Comparison of ENCODE assay signal across 8 mouse cellular contexts in the genomic region with DNA sequence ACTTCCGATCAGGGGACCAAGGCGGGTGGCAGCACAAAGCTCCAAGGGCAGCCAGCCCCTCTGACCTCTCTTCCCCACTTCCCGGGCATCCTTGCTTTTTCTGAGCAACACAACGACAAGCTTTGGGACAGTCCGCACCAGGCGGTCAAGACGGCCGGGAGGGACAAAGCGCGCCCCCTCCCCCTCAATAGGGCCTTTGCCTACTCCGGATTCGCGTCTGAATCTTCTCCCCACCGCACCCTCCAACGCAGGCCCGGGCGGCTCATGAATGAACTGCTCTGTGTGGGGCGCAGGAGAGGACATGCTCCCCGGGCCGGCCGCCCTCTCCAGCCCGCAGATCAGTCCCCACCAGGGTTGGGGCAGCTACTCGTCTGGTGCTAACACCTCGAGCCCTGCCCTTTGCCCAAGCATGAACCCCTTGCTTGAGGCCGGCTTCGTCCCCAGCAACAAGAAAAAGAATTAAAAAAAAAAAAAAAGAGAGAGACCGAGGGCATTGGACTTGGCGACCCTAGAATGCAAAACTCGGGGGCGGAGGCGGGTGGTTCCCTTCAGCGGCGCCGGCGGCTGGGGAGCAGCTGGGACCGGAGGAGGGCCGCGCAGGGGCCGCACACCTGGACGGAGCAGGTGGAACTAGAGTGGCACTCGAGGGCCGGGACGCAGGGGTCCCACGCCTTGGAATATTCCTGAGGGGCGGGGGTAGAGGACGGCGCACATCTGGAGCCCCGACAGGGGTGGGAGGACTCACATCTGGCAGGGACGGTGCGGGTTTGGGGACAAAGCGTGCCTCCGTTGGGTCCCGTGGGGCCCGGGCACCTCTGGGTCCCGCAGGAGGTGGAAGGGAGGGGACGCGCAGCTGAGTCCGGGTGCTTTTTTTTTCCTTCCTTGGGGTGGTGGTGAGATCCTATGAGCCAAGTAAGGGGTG. TPM values are rescaled to one million over a fixed set of nuclear protein-coding genes. Genes with fewer than 3 reads are reported as not detected.
DNase-seq lines count a peak whose midpoint lies in the region; ATAC-seq and TF ChIP-seq lines count a peak whose summit lies in the region.

No protein-coding gene starts in this region.

- under 1% methylated on average over 58 of the region's 58 CpGs for WGBS in kidney, adult 2 months
- under 1% methylated on average over 58 of the region's 58 CpGs for WGBS in forebrain, embryonic 11.5 days
- WGBS in hindbrain, embryonic 11.5 days: under 1% methylated on average over 58 of the region's 58 CpGs
- WGBS in limb, embryonic 10.5 days: under 1% methylated on average over 57 of the region's 58 CpGs
- under 1% methylated on average over 58 of the region's 58 CpGs for WGBS in midbrain, embryonic 13.5 days
- under 1% methylated on average over 58 of the region's 58 CpGs for WGBS in stomach, embryonic 14.5 days

- H3K9ac ChIP-seq in forebrain, embryonic 11.5 days (ENCODE audit: low read length): peak overlapping the region; percentile 66
- H3K9ac ChIP-seq in hindbrain, embryonic 11.5 days (ENCODE audit: low read depth, low read length): peak overlapping the region; percentile 92
- H3K9ac ChIP-seq in midbrain, embryonic 13.5 days (replicated peaks): peak overlapping the region; percentile 91
- H3K9ac ChIP-seq in stomach, embryonic 14.5 days (replicated peaks; ENCODE audit: low read depth, low read length): peak overlapping the region; percentile 89

- peak overlapping the region; percentile 72 for H3K27ac ChIP-seq in kidney, adult 2 months (ENCODE audit: insufficient read depth, low read depth, low read length)
- peak overlapping the region; percentile 76 for H3K27ac ChIP-seq in forebrain, embryonic 11.5 days (ENCODE audit: low read depth, low read length)
- peak overlapping the region; percentile 87 for H3K27ac ChIP-seq in hindbrain, embryonic 11.5 days (ENCODE audit: low read depth, low read length)
- peak overlapping the region; percentile 90 for H3K27ac ChIP-seq in limb, embryonic 10.5 days
- H3K27ac ChIP-seq in midbrain, embryonic 13.5 days: peak overlapping the region; percentile 92
- peak overlapping the region; percentile 58 for H3K27ac ChIP-seq in stomach, embryonic 14.5 days (ENCODE audit: low read length)

- H3K9me3 ChIP-seq in forebrain, embryonic 11.5 days (ENCODE audit: control insufficient read depth, low read length): no peaks in the 10 kb centered on the region
- H3K9me3 ChIP-seq in hindbrain, embryonic 11.5 days (ENCODE audit: control insufficient read depth, low read length): no peaks in the 10 kb centered on the region
- no peaks in the 10 kb centered on the region for H3K9me3 ChIP-seq in limb, embryonic 10.5 days (replicated peaks)
- H3K9me3 ChIP-seq in midbrain, embryonic 13.5 days: no peaks in the 10 kb centered on the region
- H3K9me3 ChIP-seq in stomach, embryonic 14.5 days (ENCODE audit: control insufficient read depth, low read depth, low read length): no peaks in the 10 kb centered on the region

- no peak for TF ChIP-seq CTCF in kidney, adult 2 months (conservative IDR thresholded peaks at IDR 0.05; ENCODE audit: insufficient read depth, insufficient read length, low read depth, low read length)

- H3K4me1 ChIP-seq in kidney, adult 2 months (ENCODE audit: control insufficient read depth, insufficient read depth, low read length): peaks cover 5% of the 10 kb centered on the region; the same call in 1 of the 2 replicates
- peaks cover 20% of the 10 kb centered on the region for H3K4me1 ChIP-seq in forebrain, embryonic 11.5 days (replicated peaks; ENCODE audit: control insufficient read depth, insufficient read depth, low read length)
- peaks cover 10% of the 10 kb centered on the region for H3K4me1 ChIP-seq in hindbrain, embryonic 11.5 days (replicated peaks; ENCODE audit: control insufficient read depth, insufficient read depth, low read length)
- H3K4me1 ChIP-seq in limb, embryonic 10.5 days: peaks cover 35% of the 10 kb centered on the region
- peaks cover 39% of the 10 kb centered on the region for H3K4me1 ChIP-seq in midbrain, embryonic 13.5 days (replicated peaks)
- H3K4me1 ChIP-seq in stomach, embryonic 14.5 days (ENCODE audit: control insufficient read depth, insufficient read depth, low read length): peaks cover 23% of the 10 kb centered on the region

- no peaks in the 10 kb centered on the region for H3K36me3 ChIP-seq in kidney, adult 2 months (ENCODE audit: control insufficient read depth, insufficient read depth, low read length)
- no peaks in the 10 kb centered on the region; the same call in 1 of the 2 replicates for H3K36me3 ChIP-seq in forebrain, embryonic 11.5 days (ENCODE audit: control insufficient read depth, insufficient read depth, low read length)
- H3K36me3 ChIP-seq in hindbrain, embryonic 11.5 days (ENCODE audit: control insufficient read depth, insufficient read depth, low read length): no peaks in the 10 kb centered on the region
- 0 out of 2 replicates have a peak, but pooled peaks cover 2% of the 10 kb centered on the region for H3K36me3 ChIP-seq in limb, embryonic 10.5 days
- no peaks in the 10 kb centered on the region for H3K36me3 ChIP-seq in midbrain, embryonic 13.5 days
- H3K36me3 ChIP-seq in stomach, embryonic 14.5 days (ENCODE audit: control insufficient read depth, insufficient read depth, low read length): no peaks in the 10 kb centered on the region

- peak overlapping the region; percentile 97 for H3K4me3 ChIP-seq in kidney, adult 2 months (ENCODE audit: insufficient read depth, low read depth, low read length)
- H3K4me3 ChIP-seq in forebrain, embryonic 11.5 days (ENCODE audit: low read depth, low read length): peak overlapping the region; percentile 56
- peak overlapping the region; percentile 92 for H3K4me3 ChIP-seq in hindbrain, embryonic 11.5 days (ENCODE audit: low read depth, low read length)
- H3K4me3 ChIP-seq in limb, embryonic 10.5 days: peak overlapping the region; percentile 85
- peak overlapping the region; percentile 77 for H3K4me3 ChIP-seq in midbrain, embryonic 13.5 days (replicated peaks)
- peak overlapping the region; percentile 95 for H3K4me3 ChIP-seq in stomach, embryonic 14.5 days (ENCODE audit: low read depth, low read length)

- H3K27me3 ChIP-seq in kidney, adult 2 months (replicated peaks; ENCODE audit: control insufficient read depth, insufficient read depth, low read length): no peaks in the 10 kb centered on the region
- H3K27me3 ChIP-seq in forebrain, embryonic 11.5 days (ENCODE audit: control insufficient read depth, insufficient read depth, low read length): no peaks in the 10 kb centered on the region
- no peaks in the 10 kb centered on the region for H3K27me3 ChIP-seq in hindbrain, embryonic 11.5 days (ENCODE audit: control insufficient read depth, insufficient read depth, low read length)
- no peaks in the 10 kb centered on the region for H3K27me3 ChIP-seq in limb, embryonic 10.5 days (ENCODE audit: low read depth, poor library complexity, severe bottlenecking)
- no peaks in the 10 kb centered on the region for H3K27me3 ChIP-seq in midbrain, embryonic 13.5 days
- no peaks in the 10 kb centered on the region for H3K27me3 ChIP-seq in stomach, embryonic 14.5 days (ENCODE audit: control insufficient read depth, insufficient read depth, low read length)

- peak; percentile 49 for DNase-seq in kidney, adult 2 months
- no peak for DNase-seq in kidney, adult 8-10 months
- DNase-seq in brain, adult 2 months (ENCODE audit: low read depth, low spot score): peak; percentile 52
- DNase-seq in forebrain, embryonic 11.5 days (ENCODE audit: low spot score): peak; percentile 78
- peak; percentile 72 for DNase-seq in hindbrain, embryonic 11.5 days (ENCODE audit: low spot score)
- peak; percentile 73 for DNase-seq in limb, embryonic 10.5 days (ENCODE audit: low spot score)

- no peak for TF ChIP-seq POLR2A in kidney, adult 2 months (IDR thresholded peaks at IDR 0.05; ENCODE audit: low read depth, low read length)

- peak; percentile 55 for ATAC-seq in forebrain, embryonic 11.5 days (replicated peaks; ENCODE audit: low FRiP score)
- peak; percentile 68 for ATAC-seq in hindbrain, embryonic 11.5 days (ENCODE audit: low FRiP score)
- peak; percentile 66 for ATAC-seq in midbrain, embryonic 13.5 days
- ATAC-seq in stomach, embryonic 14.5 days (ENCODE audit: insufficient number of reproducible peaks, insufficient read depth, low FRiP score, low read depth): peak; percentile 44

- H3K4me2 ChIP-seq in forebrain, embryonic 11.5 days (ENCODE audit: low read depth, low read length, severe bottlenecking): peak overlapping the region; percentile 87
- peak overlapping the region; percentile 91 for H3K4me2 ChIP-seq in hindbrain, embryonic 11.5 days (replicated peaks; ENCODE audit: low read depth, low read length)
- peak overlapping the region; percentile 75 for H3K4me2 ChIP-seq in midbrain, embryonic 13.5 days (replicated peaks)
- H3K4me2 ChIP-seq in stomach, embryonic 14.5 days (replicated peaks; ENCODE audit: low read depth, low read length): peak overlapping the region; percentile 90

RNA-seq across cellular contexts. Expression of gene Mrpl14, which starts 0.7 kb away (rescaled TPM):
- polyA plus RNA-seq in kidney, adult 2 months (2012; rRNA removed): 168 and 199 TPM in 2 replicates
- polyA plus RNA-seq in forebrain, embryonic 11.5 days (2014; fragmentation: Nextera tagmentation; extraction: Ambion mirVana): 107 and 108 TPM in 2 replicates
- 105 and 109 TPM in 2 replicates for polyA plus RNA-seq in hindbrain, embryonic 11.5 days (2014; fragmentation: Nextera tagmentation; extraction: Ambion mirVana)
- polyA plus RNA-seq in limb, embryonic 10.5 days (2016; fragmentation: Nextera tagmentation; extraction: Ambion mirVana): 160 and 167 TPM in 2 replicates
- polyA plus RNA-seq in midbrain, embryonic 13.5 days (2015; fragmentation: Nextera tagmentation; extraction: Ambion mirVana): 115 and 121 TPM in 2 replicates
- 155 and 171 TPM in 2 replicates for polyA plus RNA-seq in stomach, embryonic 14.5 days (2014; fragmentation: Nextera tagmentation; extraction: Ambion mirVana)

RNA-seq across cellular contexts. Expression of gene Tmem63b, which starts 1.3 kb away (rescaled TPM):
- 77.9 and 90.1 TPM in 2 replicates for polyA plus RNA-seq in kidney, adult 2 months (2012; rRNA removed)
- polyA plus RNA-seq in forebrain, embryonic 11.5 days (2014; fragmentation: Nextera tagmentation; extraction: Ambion mirVana): 49.8 and 54.5 TPM in 2 replicates
- 48.6 and 50.3 TPM in 2 replicates for polyA plus RNA-seq in hindbrain, embryonic 11.5 days (2014; fragmentation: Nextera tagmentation; extraction: Ambion mirVana)
- polyA plus RNA-seq in limb, embryonic 10.5 days (2016; fragmentation: Nextera tagmentation; extraction: Ambion mirVana): 35.5 and 36.1 TPM in 2 replicates
- 124 and 133 TPM in 2 replicates for polyA plus RNA-seq in midbrain, embryonic 13.5 days (2015; fragmentation: Nextera tagmentation; extraction: Ambion mirVana)
- 30.8 and 33.7 TPM in 2 replicates for polyA plus RNA-seq in stomach, embryonic 14.5 days (2014; fragmentation: Nextera tagmentation; extraction: Ambion mirVana)

RNA-seq across cellular contexts. Expression of gene Capn11, which starts 26.3 kb away (rescaled TPM):
- polyA plus RNA-seq in kidney, adult 2 months (2012; rRNA removed): 0.04 and 0.16 TPM in 2 replicates
- polyA plus RNA-seq in forebrain, embryonic 11.5 days (2014; fragmentation: Nextera tagmentation; extraction: Ambion mirVana): 0.44 and 0.69 TPM in 2 replicates
- polyA plus RNA-seq in hindbrain, embryonic 11.5 days (2014; fragmentation: Nextera tagmentation; extraction: Ambion mirVana): 0.79 and 1.0 TPM in 2 replicates
- polyA plus RNA-seq in limb, embryonic 10.5 days (2016; fragmentation: Nextera tagmentation; extraction: Ambion mirVana): 0.59 and 0.98 TPM in 2 replicates
- 0.52 and 0.92 TPM in 2 replicates for polyA plus RNA-seq in midbrain, embryonic 13.5 days (2015; fragmentation: Nextera tagmentation; extraction: Ambion mirVana)
- not detected in 2 replicates for polyA plus RNA-seq in stomach, embryonic 14.5 days (2014; fragmentation: Nextera tagmentation; extraction: Ambion mirVana)

RNA-seq across cellular contexts. Expression of gene 1600014C23Rik, which starts 48.2 kb away (rescaled TPM):
- polyA plus RNA-seq in kidney, adult 2 months (2012; rRNA removed): not detected in 2 replicates
- polyA plus RNA-seq in forebrain, embryonic 11.5 days (2014; fragmentation: Nextera tagmentation; extraction: Ambion mirVana): 0.55 and 0.99 TPM in 2 replicates
- 0.32 and 0.37 TPM in 2 replicates for polyA plus RNA-seq in hindbrain, embryonic 11.5 days (2014; fragmentation: Nextera tagmentation; extraction: Ambion mirVana)
- 0.33 TPM in 1 of 2 replicates, not detected in the other for polyA plus RNA-seq in limb, embryonic 10.5 days (2016; fragmentation: Nextera tagmentation; extraction: Ambion mirVana)
- polyA plus RNA-seq in midbrain, embryonic 13.5 days (2015; fragmentation: Nextera tagmentation; extraction: Ambion mirVana): not detected in 2 replicates
- 0.72 TPM in 1 of 2 replicates, not detected in the other for polyA plus RNA-seq in stomach, embryonic 14.5 days (2014; fragmentation: Nextera tagmentation; extraction: Ambion mirVana)

Comparison
In these comparisons a context has a peak if more than half of its experiments do, and no peak if none do; other contexts are left out.
1. DNase-seq: peak in kidney, adult 2 months (single experiment), brain, adult 2 months (single experiment), forebrain, embryonic 11.5 days (single experiment), hindbrain, embryonic 11.5 days (single experiment) and limb, embryonic 10.5 days (single experiment); none in kidney, adult 8-10 months (0 of 2).
2. Peak in every context shown above with its lines, with median percentiles within 50 percentile points of each other: H3K27ac ChIP-seq, H3K4me3 ChIP-seq, ATAC-seq, H3K4me2 ChIP-seq and H3K9ac ChIP-seq.